Mouse (Mus musculus) adrenal gland, postnatal 10 days (tissue): ENCODE measurements around the gene Cd247. TPM values are rescaled to one million over a fixed set of nuclear protein-coding genes. Genes with fewer than 3 reads are reported as not detected.

Experiments
- DNase-seq: peaks from one replicate; pipeline ENCODE4 v3.0.0; 2021; ENCODE audit warnings: mixed read lengths
- total RNA-seq, 2 experiments: library from RNA; stranded (reverse); gene quantifications; 2 replicates each; pipeline ENCODE4 v1.2.3; 2021

Gene Cd247
- total RNA-seq, 2 experiments from 2014 or later = 3.2 to 4.5 TPM

GRCm38 (mm10) chr1:165853729-165854420, 65.4 kb downstream of the Cd247 start:
- peak; percentile 83 for DNase-seq

- DNase-seq = no peak
These were observed 67.5 kb downstream of the Cd247 start for GRCm38 (mm10) chr1:165855759-165856545.

GRCm38 (mm10) chr1:165857279-165857678, 68.8 kb downstream of the Cd247 start:
- DNase-seq = no peak

- no peak for DNase-seq
These were observed 69.9 kb downstream of the Cd247 start for GRCm38 (mm10) chr1:165858356-165858755.

GRCm38 (mm10) chr1:165860373-165861234, 72.1 kb downstream of the Cd247 start:
- no peak for DNase-seq

- no peak for DNase-seq
These were observed 72.7 kb downstream of the Cd247 start for GRCm38 (mm10) chr1:165861235-165861609.

- DNase-seq = no peak
These were observed 73.6 kb downstream of the Cd247 start for GRCm38 (mm10) chr1:165862059-165862458.

- no peak for DNase-seq
These were observed 76.6 kb downstream of the Cd247 start for GRCm38 (mm10) chr1:165864864-165865795.

- DNase-seq = no peak
These were observed 78.3 kb downstream of the Cd247 start for GRCm38 (mm10) chr1:165866630-165867280.

GRCm38 (mm10) chr1:165868659-165869058, 80.2 kb downstream of the Cd247 start:
- DNase-seq = no peak

- no peak for DNase-seq
These were observed 86.2 kb downstream of the Cd247 start for GRCm38 (mm10) chr1:165874645-165875044.

- DNase-seq = no peak
These were observed 87.2 kb downstream of the Cd247 start for GRCm38 (mm10) chr1:165875520-165876284.

GRCm38 (mm10) chr1:165878751-165879150, 90.3 kb downstream of the Cd247 start:
- DNase-seq = no peak

GRCm38 (mm10) chr1:165882146-165882900, 93.8 kb downstream of the Cd247 start:
- DNase-seq = no peak

GRCm38 (mm10) chr1:165891686-165892085, 103.2 kb downstream of the Cd247 start:
- DNase-seq = no peak

GRCm38 (mm10) chr1:165903596-165903995, 115.1 kb downstream of the Cd247 start:
- DNase-seq = no peak

- DNase-seq = no peak
These were observed 119.7 kb downstream of the Cd247 start for GRCm38 (mm10) chr1:165908153-165908552.

GRCm38 (mm10) chr1:165908806-165909205, 120.3 kb downstream of the Cd247 start:
- DNase-seq = no peak

GRCm38 (mm10) chr1:165909471-165909870, 121.0 kb downstream of the Cd247 start:
- no peak for DNase-seq
